Mouse (Mus musculus): Measurements from ENCODE around the gene Gm10778.

DNA sequence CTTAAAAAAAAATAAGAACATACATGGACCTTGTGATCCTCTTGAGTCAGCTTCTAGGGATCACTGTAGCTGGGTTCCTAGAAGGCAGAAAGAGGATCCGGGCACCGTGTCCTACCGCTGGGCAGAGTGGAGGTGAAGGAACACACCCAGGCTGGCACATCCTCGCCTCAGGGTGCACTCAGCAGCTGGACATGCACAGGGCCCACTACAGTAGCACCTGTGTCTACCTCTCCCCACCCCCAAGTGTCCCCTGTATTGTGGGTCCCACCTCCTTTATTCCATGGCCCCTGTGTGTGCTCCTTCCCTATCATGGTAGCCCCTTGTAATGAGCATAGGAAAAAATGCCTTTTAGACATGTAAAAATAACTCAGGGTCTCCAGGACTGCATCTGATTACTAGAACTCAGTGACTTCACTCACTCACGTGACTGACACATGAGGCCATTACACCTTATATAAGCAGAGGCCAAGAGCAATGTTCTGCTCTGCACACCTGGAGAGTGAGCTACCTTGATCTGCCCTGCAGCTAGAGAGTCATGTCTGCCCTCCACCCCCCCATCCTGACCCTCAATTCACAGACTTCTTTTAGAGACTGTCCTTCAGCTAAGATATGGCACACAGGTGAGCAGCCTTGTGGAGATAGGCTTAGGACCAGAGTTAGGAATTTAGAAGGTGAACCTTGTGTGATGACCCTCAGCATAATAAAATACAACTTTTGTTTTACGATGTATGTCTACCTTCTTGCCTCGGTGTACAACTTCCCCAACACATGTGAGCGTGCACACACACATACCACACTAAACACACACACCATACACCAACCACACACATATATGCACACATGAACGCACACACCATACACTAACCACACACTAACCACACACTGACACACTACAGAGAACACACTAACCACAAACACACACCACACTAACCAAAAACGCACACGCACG is 44.6 kb upstream of the Gm10778 start:
- no peak for TF ChIP-seq POLR2A (IDR thresholded peaks at IDR 0.05; ENCODE audit: low read depth, low read length)
- no peak for TF ChIP-seq CTCF (conservative IDR thresholded peaks at IDR 0.05; ENCODE audit: insufficient read depth, insufficient read length, low read depth, low read length)

All from kidney, adult 2 months (tissue).